Mouse (Mus musculus): ENCODE measurements around the gene Srr. TPM values are rescaled to one million over a fixed set of nuclear protein-coding genes. Genes with fewer than 3 reads are reported as not detected.

Srr gene
- polyA plus RNA-seq, 1 experiment from 2014 or later, result 9.7 TPM

DNA sequence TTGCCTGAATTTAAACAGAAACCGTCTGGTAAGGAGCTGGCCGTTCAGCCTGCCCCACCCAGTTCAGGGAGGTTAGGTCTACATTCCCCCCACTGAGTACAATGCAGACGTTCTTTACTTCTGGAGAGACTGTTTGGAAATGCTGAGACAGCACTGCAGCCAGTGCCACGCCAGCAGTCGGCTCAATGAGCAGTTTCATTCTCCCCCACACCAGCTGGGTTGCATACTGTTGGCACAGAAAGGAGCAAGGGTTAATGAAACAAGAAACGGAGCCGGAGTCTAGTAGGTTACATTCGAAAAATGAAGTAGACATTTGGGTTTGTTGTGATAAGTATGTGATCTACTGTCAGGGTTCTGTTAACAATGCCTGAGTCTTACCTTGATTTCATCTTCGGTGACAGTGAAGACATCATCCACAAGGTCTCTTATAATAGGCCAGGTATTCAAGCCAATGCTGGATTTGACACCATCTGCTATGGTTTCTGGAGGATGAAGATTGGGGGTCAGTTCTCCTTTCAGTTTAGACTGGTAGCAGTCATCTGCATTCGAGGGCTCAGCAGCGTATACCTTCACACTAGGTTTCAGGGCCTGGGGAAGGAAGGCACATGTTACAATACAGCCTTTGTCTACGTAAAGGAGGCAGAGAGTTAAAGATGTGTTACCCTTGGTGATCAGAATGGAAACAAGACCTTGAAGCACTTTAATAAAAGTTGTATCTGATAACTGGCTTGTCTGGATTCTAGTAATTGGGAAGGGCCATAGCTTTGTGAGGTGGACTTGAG is 16.9 kb downstream of the Srr start:
- no peak for DNase-seq (ENCODE audit: low spot score)

DNA sequence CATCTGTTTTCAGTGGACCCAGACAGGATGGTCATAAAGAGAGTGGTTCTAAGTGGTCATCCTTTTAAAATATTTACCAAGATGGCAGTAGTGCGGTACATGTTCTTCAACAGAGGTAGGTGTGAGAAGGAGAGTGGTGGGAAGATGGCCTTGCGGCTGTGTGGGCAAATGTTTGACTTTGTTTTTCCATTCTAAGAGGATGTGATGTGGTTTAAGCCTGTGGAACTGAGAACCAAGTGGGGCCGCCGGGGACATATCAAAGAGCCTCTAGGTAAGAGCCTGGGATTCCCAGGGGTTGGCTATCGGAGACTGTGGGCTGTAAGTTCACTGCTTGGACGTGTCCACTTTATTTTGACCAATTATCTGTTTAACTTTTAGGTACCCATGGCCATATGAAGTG is 17.9 kb downstream of the Srr start:
- DNase-seq (ENCODE audit: low spot score), result no peak

DNA sequence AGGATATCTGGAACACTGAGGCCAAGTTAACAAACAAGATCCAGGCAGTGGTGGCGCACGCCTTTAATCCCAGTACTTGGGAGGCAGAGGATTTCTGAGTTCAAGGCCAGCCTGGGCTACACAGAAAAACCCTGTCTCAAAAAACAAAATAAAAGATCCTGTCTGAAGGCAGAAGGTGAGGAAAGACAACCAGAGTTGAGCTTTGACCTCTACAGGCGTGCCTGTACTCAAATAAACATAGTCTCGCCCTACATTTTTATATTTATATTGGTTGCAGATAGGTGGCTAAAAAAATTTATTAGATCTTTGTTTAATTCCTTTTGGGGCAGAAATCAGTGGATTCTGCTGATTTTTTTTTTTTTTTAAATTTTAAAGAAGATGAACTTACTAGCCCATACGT is 23.3 kb downstream of the Srr start:
- DNase-seq (ENCODE audit: low spot score), result no peak

DNA sequence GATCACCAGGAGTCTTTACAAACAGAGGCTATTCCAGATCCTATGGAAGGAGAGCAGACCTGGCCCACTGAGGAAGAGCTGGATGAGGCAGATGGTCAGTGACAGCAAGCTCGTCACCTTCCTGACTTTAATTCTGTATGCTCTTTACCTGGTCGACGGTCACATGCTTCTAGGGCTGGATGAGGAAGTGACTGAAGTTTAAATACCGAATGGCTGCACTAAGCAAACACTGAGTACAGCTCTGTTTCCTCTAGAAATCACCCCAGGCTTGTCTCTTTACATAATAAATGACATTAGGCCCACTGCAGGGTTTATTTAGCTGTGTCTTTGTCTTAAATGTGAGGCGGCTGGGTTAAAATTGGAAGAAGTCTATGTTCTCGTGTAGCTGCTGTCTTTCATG is 24.2 kb downstream of the Srr start:
- no peak for DNase-seq (ENCODE audit: low spot score)

DNA sequence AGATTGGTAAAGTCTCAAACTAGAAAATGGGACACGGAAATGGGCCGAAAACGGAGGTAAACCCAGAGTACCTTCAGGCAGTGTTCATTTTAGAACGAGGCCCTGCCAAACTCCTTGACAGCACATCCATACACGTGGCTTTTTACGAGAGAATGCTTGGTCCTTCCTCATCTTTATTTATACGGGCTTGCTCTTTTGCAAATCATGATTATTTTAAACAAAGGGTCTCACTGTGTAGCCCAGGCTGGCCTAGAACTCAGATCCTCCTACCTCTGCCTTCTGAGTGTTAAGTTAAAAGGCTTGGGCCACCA is 27.3 kb downstream of the Srr start:
- DNase-seq (ENCODE audit: low spot score), result no peak

DNA sequence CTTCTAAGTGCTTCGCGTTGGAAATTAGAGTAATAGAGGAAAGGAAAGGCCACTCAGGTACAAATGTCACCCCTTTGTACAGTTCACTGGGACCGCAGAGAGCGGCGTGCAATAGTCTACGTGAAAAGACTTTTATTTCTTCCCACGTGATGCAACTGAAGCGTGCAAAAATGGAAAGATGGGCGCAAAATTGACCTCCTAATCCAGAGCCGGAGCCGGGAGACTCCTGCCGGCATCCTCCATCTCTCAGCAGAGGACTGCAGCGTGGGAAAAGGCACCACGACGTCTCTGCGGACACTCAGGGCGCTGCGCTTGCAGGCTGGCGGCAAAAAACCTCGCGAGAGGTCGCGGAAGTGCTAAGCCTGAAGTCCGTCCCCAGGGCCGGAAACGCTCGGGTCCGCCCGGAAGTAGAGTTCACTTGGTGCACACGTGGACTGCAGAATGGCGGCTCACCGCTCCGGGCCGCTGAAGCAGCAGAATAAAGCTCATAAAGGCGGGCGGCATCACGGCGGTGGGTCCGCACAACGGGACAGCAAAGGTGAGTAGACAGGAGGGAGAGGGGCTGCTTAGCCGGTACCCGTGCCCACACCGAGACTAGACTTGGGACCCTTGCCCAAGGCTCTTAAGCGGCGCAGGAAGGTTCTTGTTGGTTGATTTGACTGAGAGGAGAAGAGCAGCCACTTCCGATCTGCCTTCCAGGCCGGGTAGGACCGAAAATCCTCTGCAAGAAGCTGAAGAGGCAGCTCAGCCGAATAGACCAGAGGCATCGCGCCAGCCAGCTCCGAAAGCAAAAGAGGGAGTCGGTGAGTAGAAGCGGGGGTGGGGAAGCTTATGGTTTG is 27.9 kb downstream of the Srr start, which contains the start of gene Tsr1:
Gene Tsr1, plus strand, starts transcription at position 394 of the 839 bp plus-strand sequence.
- peak; percentile 91 for DNase-seq (ENCODE audit: low spot score)

DNA sequence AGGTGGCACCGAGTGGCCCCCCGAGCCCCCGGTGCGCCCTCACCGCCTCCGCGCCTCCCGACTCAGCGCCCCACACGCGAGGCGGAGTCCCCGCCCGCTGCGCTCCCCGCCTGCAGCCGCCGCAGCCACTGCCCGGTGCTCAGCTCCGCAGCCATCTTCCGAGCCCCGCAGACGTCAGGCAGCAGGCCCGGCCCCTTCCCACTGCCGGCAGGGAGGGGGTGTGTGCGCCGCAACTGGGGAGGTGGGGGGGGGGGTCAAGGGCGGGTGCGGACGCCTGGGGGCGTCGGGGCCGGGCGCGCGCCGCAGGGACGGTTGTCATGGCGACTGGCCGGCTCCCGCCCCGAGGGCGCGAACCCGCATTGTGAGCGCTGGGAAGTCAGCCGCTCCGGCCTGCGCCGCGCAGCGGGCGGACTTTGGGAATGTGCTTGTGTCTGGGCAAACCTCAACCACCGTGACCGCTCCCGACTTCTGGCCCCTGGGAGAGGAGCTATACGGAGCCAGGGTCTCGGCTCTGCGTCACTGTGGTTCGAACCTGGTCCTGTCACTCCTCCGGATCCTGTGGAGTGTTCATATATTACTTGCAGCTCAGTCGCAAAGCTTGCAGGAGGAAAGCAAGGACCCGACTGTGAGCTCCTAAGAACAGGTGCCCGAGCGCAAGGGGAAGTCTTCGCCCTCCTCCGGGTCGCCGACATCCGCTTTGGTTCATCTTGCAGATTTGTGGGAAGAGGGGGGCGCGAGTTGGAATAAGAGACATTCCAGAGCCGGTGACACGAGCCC is 28.7 kb downstream of the Srr start, which contains the start of gene Sgsm2:
Gene Sgsm2, minus strand, starts transcription at position 160 of the 777 bp plus-strand sequence.
- DNase-seq (ENCODE audit: low spot score), result peak; percentile 57

DNA sequence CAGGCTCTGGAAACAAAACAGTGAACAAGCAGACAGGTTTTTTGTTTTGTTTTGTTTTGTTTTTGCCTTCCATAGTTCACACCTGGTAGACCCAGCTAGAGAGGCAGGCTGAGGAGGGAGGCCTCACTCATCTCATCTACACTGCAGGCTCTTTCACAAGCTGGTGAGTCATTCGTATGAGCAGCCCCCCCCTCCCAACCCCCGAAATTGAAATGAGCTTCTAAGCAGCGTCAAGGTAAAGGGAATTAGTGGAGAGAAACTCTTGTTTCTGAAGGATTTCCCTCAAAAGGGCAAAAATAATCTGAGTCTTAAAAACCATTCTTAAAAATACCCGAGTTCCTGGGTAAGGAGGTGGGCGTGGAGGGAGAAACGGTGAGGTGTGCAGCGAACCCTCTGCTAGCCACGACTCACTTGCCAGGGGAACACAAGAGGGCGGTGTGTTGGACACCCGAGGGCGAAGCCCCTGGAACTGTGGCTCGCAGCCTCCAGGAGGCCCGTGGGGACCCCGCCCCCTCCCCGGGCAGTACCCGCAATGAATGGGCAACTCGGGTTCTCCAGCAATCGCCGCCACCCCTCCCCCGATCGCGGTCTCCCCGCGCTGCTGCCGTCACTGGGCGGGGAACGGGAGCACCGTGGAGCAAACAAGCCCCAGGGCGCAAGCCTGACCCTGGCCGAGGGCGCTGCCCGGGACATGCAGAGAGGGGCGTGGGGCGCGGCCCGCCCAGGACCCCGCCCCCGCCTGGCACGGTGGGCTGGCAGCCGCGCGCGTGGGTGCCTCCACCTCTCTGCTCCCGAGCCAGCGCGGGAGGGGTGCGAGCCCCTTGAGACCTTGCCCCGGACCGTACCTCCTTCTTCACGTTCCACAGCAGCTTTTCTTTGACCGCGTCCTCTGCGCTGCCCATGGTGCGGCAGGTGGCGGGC is 29.5 kb downstream of the Srr start:
- peak; percentile 42 for DNase-seq (ENCODE audit: low spot score)

DNA sequence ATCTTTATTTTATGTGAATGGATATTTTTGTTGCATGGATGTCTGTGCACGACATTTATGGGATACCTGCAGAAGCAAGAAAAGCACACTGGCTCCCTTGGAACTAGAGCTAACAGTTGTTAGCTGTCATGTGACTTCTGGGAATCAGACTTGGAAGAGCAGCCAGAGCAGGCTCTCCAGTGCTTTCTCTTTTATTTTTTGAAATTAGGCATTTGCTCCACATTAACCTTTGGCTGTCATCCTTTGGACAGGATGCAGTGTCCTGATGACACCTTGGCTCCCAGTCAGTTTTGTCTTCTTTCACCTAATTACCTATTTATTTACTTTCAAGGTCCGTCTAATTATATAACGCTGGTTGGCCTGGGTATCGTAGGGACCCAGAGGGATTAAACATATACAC is 31.1 kb downstream of the Srr start:
- DNase-seq (ENCODE audit: low spot score), result no peak

DNA sequence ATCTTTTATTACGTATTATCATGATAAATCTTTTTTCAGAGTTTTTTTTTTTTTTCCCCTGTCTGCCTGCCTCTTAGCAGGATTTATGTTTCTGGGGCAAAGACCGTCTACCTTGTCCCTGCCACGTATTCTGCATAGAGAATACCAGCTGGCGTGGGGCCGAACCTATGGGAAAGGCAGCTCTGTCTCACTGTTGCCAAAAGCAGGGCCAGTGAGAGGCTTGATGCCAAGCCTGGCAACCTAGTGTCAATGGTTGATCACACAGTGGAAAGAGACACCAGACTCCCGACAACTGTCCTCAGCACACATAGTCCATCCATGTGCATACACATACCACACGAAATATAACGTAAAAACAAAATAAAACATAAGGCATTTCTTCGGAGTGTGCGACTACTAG is 42.6 kb downstream of the Srr start:
- DNase-seq (ENCODE audit: low spot score), result no peak

DNA sequence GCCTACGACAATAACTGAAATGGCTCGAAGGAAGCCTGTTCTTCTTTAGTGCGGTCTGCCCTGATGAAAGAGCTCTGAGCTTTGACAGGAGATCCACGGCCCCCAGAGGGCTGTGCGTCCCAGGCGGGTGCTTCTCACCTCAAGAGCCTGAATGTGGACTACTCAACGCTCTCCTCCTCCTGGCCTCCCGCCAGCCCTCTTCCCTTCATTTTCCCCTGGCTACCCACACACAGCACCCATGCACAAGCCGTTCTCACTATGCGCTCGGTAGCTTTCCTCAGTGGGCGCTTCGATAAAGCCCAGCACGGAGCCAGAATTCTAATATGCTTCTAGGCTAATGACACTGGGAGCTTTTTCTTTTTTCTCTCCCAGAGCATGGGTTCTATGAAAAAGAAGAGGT is 43.8 kb downstream of the Srr start:
- no peak for DNase-seq (ENCODE audit: low spot score)

DNA sequence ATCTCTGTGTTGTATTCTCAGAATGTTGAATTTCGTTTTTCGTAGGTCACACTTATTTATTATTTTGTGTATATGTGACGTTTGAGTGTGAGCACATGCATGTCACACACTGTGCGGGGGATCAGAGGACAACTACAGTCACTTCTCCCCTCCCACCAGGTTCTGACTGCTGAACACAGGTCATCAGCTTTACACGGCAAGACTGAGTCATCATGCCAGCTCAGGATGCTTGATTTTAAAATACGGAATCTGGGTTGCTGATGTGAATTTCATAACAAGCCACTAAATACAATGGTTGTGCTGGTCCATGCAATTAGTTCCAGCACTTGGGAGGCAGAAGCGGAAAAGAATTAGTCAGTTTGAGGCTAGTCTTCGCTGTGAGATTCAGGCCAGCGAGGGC is 44.7 kb downstream of the Srr start:
- DNase-seq (ENCODE audit: low spot score), result no peak

DNA sequence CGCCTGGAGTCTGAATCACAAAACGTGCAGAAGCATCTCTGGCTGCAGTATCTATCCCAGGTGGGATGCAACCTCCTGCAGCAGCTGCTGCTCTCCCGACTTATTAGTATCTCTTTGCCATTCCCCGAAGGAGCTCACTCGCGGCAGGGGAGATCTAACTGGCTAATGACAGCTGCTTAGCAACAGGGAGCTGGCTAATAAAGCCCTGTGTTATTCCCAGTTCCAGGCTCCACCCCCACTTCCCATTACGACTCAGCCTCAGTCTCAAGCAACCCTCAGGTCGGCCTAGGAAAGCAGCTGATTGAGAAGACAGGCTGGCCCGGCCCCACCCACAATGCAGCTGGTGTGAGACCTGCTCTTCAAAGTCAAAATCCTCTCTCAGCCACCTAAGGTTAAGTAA is 48.9 kb downstream of the Srr start:
- DNase-seq (ENCODE audit: low spot score), result peak; percentile 16

DNA sequence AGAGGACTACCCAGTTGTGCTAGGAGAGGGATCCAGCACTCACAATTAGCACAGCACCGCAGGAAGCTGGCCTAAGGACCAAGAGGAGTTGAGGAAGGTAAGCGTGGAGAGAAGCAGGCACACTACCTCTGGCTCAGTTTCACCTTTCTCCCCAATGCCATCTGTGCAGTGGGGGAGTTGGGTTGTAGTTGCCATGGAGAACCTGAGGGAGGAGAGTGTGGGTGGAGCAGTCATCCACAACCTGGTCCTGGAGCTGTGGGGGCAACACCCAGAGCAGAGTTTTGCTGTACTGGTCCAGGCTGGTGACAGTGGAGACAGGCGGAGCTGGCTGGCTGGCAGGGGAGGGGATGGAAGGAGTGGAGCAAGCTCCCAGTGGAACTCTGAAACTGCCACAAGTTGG is 51.1 kb downstream of the Srr start:
- no peak for DNase-seq (ENCODE audit: low spot score)

DNA sequence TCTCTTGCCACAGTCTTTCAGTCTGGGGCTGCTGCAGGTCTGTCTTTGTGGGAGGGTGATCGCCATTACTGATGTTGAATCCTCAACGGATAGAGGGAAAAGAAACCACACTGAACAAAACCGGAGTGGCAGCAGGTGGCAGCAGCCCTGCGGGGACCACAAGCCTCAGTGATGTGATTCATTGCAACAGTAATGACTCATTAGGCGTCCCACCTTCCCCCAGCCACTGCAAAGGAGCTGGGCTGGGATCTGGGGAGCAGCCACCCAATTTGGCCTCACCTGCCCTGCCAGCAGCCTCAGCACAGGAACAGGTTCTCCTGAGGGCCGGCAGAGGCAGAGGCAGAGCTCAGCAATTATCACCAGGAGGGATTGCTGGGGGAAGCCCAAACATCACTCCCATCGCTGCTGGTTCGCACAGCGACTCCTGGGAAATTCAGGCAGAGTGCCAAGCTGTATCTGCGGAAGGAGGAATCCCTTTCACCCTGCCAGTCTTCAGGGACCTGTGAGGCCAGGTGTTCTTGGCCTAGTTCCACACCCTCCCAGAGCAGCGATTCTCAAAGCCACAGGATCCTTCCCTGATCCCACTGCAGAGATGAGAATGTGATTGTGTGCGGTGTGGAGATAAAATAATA is 54.6 kb downstream of the Srr start:
- DNase-seq (ENCODE audit: low spot score), result no peak

DNA sequence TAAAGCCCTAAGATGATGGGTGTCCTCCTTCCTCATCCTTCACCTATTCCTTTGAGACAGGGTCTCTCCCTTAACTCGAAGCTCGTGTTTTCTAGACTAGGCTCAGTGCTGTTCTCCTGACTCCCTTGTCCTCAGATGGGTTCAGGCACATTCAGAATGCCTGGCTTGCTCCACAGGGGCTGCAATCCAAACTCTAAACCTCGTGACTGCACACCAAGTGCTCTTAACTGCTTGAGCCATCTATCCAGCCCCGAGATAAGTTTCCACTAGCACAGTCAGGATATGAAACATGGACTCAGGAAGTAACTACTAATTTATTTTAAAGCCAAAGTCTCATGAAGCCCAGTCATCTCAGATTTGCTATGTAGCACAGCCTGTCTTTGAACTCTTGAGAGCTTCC is 55.2 kb downstream of the Srr start:
- DNase-seq (ENCODE audit: low spot score), result no peak

DNA sequence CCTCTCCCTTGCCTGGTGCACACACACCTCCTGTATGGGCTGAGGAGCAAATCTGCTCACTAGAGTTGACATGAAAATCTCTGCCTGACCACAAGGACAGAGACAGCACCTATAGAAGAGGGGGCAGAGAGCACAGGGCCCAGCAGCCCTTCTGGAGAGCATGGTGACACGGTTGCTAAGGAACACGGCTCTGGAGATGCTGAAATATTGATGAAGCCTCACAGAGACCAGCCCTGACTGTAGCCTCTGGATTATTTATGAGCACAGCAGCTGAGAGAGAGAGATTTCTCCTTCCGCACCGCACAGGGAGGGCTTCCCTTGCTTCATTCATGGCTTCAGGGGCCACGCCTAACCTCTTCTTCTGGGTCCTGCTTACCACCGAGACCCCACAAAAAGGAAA is 56.1 kb downstream of the Srr start:
- no peak for DNase-seq (ENCODE audit: low spot score)

DNA sequence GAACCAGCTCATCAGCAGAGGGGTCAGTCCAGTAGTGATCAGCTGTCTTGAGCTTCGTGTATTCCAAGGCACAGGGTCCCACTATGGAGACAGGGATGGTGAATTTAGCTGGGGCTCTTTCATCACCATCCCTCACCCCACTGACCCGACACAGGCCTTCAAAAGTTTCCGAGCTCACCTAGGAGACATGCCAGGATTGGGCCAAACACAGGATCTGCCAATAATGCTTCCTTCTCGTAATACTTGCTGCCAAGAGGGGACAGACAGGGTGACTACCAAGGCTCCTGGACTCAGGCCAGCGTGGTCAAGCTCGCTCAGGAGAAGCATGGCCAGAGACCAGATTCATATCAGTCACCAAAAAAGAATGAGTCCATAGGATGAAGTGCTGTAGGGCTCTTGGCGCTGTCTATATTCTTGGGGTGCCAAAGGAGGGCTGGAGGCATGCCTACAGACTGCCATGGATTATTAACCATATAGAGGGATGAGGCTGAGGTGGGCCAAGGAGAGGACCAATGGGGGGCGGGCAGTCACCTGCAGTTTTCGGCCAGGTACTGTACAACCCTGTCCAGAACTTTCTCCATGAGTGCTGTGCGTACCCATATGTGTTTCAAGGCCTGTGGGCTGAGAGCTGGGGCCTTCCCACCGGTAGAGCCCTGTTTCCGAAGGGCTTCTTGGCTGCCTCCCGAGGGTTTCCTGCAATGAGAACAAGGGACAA is 57.5 kb downstream of the Srr start:
- DNase-seq (ENCODE audit: low spot score), result no peak

DNA sequence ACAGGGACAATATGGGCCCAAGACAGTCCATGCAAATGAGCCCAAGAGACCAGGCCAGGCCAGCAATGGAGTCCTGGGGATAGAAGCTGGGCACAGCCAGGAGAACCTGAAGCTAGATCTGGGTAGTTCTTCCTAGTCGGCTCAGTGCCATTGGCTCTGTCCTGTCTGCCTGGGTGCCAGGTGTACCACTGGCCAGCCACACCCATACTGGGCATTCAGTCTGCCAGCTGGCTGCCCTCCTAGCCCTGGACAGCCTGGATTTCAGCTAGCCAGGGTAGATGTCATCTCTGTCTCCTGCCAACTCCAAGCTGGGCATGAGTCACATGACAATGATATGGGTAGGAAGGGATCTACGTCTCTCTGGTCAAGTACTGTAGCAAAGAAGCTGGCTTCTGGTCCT is 58.6 kb downstream of the Srr start:
- DNase-seq (ENCODE audit: low spot score), result no peak

DNA sequence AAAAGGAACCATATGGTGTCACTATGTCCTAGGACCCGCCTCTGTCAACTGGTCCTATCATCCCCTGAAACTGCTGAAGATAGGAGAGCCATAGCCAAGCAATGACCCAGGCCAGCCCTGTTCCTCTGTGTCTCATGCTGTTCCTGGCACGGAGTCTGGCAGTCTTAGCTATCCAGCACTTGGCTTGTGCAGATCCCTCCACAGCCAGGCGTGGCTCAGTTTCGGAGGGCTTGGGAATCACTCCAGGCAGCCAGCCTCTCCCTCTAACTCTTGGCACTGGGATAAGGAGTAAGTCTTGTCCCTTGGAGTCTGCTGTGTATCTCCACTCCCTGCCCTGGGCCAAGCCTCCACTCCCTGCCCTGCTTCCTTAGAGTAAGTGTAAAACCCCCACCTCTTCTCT is 59.1 kb downstream of the Srr start:
- DNase-seq (ENCODE audit: low spot score), result no peak
